13 mouse cellular contexts compared by ENCODE assay signal in the genomic region with DNA sequence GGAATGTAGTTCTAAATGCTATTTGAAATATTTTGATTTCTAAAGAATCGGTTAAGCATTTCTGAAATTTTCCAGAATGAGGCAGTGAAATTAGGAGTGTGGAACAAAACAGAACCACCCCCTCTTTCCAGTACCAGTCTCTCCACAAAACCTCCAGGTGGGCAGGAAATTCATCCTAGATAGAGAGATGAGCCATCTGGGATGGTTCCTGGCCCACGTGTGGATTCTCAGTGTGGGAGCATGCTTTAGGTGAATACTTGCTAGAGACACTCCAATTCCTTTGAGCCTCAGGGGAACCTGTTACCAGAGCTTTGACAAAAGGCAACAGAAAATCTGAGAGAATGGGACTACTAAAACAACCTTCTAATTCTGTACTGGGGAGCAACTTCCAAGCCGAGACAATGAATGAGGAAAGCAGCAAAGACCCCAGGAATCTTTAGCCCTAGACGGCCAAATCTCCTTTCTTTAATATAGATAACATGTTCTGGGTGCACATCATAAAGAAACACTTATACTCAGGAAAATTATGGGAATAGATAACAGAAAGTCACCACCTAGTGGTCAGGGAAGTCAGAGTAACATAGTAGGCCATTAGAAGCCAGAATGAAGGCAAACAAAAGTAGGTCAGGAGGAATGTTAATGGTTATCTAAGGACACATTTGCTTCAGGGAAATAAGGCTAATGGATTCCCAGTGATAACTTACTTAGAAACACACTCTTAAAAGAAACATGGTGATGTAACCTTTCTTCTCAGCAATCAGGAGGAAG. TPM values are rescaled to one million over a fixed set of nuclear protein-coding genes. Genes with fewer than 3 reads are reported as not detected.
DNase-seq lines count a peak whose midpoint lies in the region; TF ChIP-seq lines count a peak whose summit lies in the region.
"Had no signal": no experiment of that assay in that cellular context is flagged by ENCODE, and none has a peak within 500 bp of the region (broad histone marks: within the 10 kb centered on the region; RNA-seq: fewer than 3 reads in every experiment).

No protein-coding gene starts in this region.

- no peak for TF ChIP-seq EP300 in CH12.LX (IDR thresholded peaks at IDR 0.05; ENCODE audit: low read length)

- no peaks in the 10 kb centered on the region for H3K9me3 ChIP-seq in CH12.LX (replicated peaks; ENCODE audit: low read length)

- dilution Hi-C loops in CH12.LX (cut with MboI; ENCODE audit: extremely low pct_ligation_motif_present, extremely low pct_unique_long_range_greater_than_20kb, low sequenced_read_pairs), result no loop called here

- TF ChIP-seq RAD21 in CH12.LX (IDR thresholded peaks at IDR 0.05; ENCODE audit: low read depth, low read length), result no peak; the same call in 1 of the 2 replicates

- no peak for TF ChIP-seq POLR2A in CH12.LX (IDR thresholded peaks at IDR 0.05; ENCODE audit: low read depth, low read length)

- DNase-seq in layer of hippocampus, adult 18-20 months (ENCODE audit: low spot score in 2 of 2), result peak; percentile 3 to 24
- DNase-seq in layer of hippocampus, postnatal 25 days (ENCODE audit: extremely low spot score in 1 of 2, low spot score in 1 of 2), result no peak
- peak; percentile 0 for DNase-seq in CH12.LX (ENCODE audit: extremely low read depth)
- peak; percentile 93 for DNase-seq in cerebellum, adult 11-12 months
- peak; percentile 2 to 8 for DNase-seq in layer of hippocampus, postnatal 14 days (ENCODE audit: low spot score in 2 of 2)
- DNase-seq in kidney, postnatal 25 days, result no peak
- no peak for DNase-seq in adrenal gland, postnatal 14 days
- DNase-seq: gastrocnemius, postnatal 25 days; kidney, postnatal 14 days; lung, postnatal 36 days had no signal

- no peak for TF ChIP-seq CTCF in CH12.LX (conservative IDR thresholded peaks at IDR 0.05 in 1 of 2, IDR thresholded peaks at IDR 0.05 in 1 of 2; ENCODE audit: low read depth in 2 of 2, low read length in 2 of 2)

- no peak overlapping the region for H3K4me2 ChIP-seq in CH12.LX (ENCODE audit: insufficient read depth, low read depth, poor library complexity, severe bottlenecking)
- H3K4me2 ChIP-seq: hindbrain, embryonic 14.5 days; liver, embryonic 11.5 days had no signal

- H3K36me3 ChIP-seq in CH12.LX (replicated peaks in 1 of 2; ENCODE audit: control insufficient read depth in 1 of 2, insufficient read depth in 1 of 2, low read length in 1 of 2), result no peaks in the 10 kb centered on the region

- H3K9ac ChIP-seq in CH12.LX (ENCODE audit: insufficient read depth, low read depth), result no peak overlapping the region
- H3K9ac ChIP-seq: hindbrain, embryonic 14.5 days had no signal

- in situ Hi-C loops in CH12.LX (cut with MboI; ENCODE audit: low pct_ligation_motif_present, low pct_unique_long_range_greater_than_20kb, low sequenced_read_pairs), result no loop called here

- H3K4me3 ChIP-seq in CH12.LX (replicated peaks in 1 of 3; ENCODE audit: low read depth in 2 of 3, low read length in 2 of 3, poor library complexity in 1 of 3), result no peak overlapping the region

- H3K27me3 ChIP-seq in CH12.LX (replicated peaks), result no peaks in the 10 kb centered on the region

- H3K4me1 ChIP-seq in CH12.LX (ENCODE audit: control insufficient read depth in 1 of 2, insufficient read depth in 2 of 2), result no peaks in the 10 kb centered on the region

- H3K79me2 ChIP-seq in CH12.LX (replicated peaks; ENCODE audit: control insufficient read depth, extremely low read depth, insufficient read depth, poor library complexity, severe bottlenecking), result no peaks in the 10 kb centered on the region

- no peak overlapping the region for H3K27ac ChIP-seq in CH12.LX (ENCODE audit: insufficient read depth, low read depth)
- H3K27ac ChIP-seq: hindbrain, embryonic 14.5 days had no signal

TF ChIP-seq in CH12.LX, 34 proteins besides CTCF, POLR2A, EP300 and RAD21:
- TF ChIP-seq MXI1 (IDR thresholded peaks at IDR 0.05; ENCODE audit: low read depth, low read length), result no peak
- TF ChIP-seq MEF2A (IDR thresholded peaks at IDR 0.05; ENCODE audit: borderline replicate concordance, low read depth, low read length), result no peak
- TF ChIP-seq ELF1 (IDR thresholded peaks at IDR 0.05; ENCODE audit: low read depth, low read length), result no peak
- TF ChIP-seq JUN (IDR thresholded peaks at IDR 0.05; ENCODE audit: insufficient read depth, low read depth, low read length), result no peak
- no peak for TF ChIP-seq IRF4 (IDR thresholded peaks at IDR 0.05; ENCODE audit: low read depth, low read length)
- no peak for TF ChIP-seq TCF12 (IDR thresholded peaks at IDR 0.05; ENCODE audit: low read depth, low read length)
- no peak for TF ChIP-seq E2F4 (IDR thresholded peaks at IDR 0.05; ENCODE audit: insufficient replicate concordance, low read depth, low read length)
- no peak for TF ChIP-seq MYC (IDR thresholded peaks at IDR 0.05; ENCODE audit: low read depth, low read length)
TF ChIP-seq in CH12.LX: peak in this region for 0.

RNA-seq across cellular contexts. Expression of a gene that starts 58.6 kb away (rescaled TPM):
- total RNA-seq in layer of hippocampus, adult 18-20 months (2021), result 10 to 100 TPM; 17.3 to 19.8 TPM
- total RNA-seq in layer of hippocampus, postnatal 25 days (2021), result 10 to 100 TPM; 18.2 to 22.8 TPM
- total RNA-seq in CH12.LX (2012; rRNA removed) (not detected in 2 replicates), CH12.LX (2014; rRNA removed) (not detected in 2 replicates)
- not detected in 2 replicates for polyA plus RNA-seq in CH12.LX (2012; ENCODE audit: insufficient read length, low read depth)
- 10 to 100 TPM; 18.8 to 29.6 TPM for total RNA-seq in layer of hippocampus, postnatal 14 days (2021)
- total RNA-seq in adrenal gland, postnatal 14 days (2021), result 1.7 and 2.4 TPM in 2 replicates
- total RNA-seq: gastrocnemius, postnatal 25 days had no signal
- polyA plus RNA-seq: heart, embryonic 14.5 days had no signal

Comparison
In these comparisons a context has a peak if more than half of its experiments do, and no peak if none do; other contexts are left out.
1. DNase-seq: peak in layer of hippocampus, adult 18-20 months (2 of 2), CH12.LX (single experiment), cerebellum, adult 11-12 months (single experiment) and layer of hippocampus, postnatal 14 days (2 of 2); none in layer of hippocampus, postnatal 25 days (0 of 2), kidney, postnatal 25 days (0 of 2) and adrenal gland, postnatal 14 days (single experiment).